Mouse (Mus musculus) neutrophil, adult 59 days (primary cell): Measurements from ENCODE around the gene Slc9b1. TPM values are rescaled to one million over a fixed set of nuclear protein-coding genes. Genes with fewer than 3 reads are reported as not detected.

Source experiments
- total RNA-seq, 2 experiments: library from RNA; stranded (reverse); gene quantifications; 1 replicate in 1 of 2; 2 replicates in 1 of 2; pipeline ENCODE4 v1.2.4; 2023

Slc9b1 gene
- total RNA-seq = not detected

GRCm38 (mm10) chr3:135347739-135348264 is at the start of gene Slc9b1:
Gene Slc9b1, plus strand, starts transcription at chr3:135348029.

GRCm38 (mm10) chr3:135307411-135308259 is 40.2 kb upstream of the Slc9b1 start, which contains the start of gene Slc9b2:
Gene Slc9b2, plus strand, starts transcription at chr3:135307700.

GRCm38 (mm10) chr3:135423608-135424212 is 75.9 kb downstream of the Slc9b1 start, which contains the start of gene Cisd2:
Gene Cisd2, minus strand, starts transcription at chr3:135423925.

GRCm38 (mm10) chr3:135437758-135438495 is 90.1 kb downstream of the Slc9b1 start, which contains the start of gene Ube2d3:
Gene Ube2d3, plus strand, starts transcription at chr3:135438149.

Other genes with a start within 250 kb of the Slc9b1 start
- gene Cenpe, start 135.5 kb upstream of the Slc9b1 start, total RNA-seq = 10 to 100 TPM; 24.6 to 26.1 TPM
- gene Bdh2, start 66.8 kb upstream of the Slc9b1 start, total RNA-seq = under 1 TPM in 1 of 2 experiments, not detected in 1; 0.64 TPM
- gene Slc9b2, start 40.3 kb upstream of the Slc9b1 start, total RNA-seq = not detected
- 10 to 100 TPM; 21.1 to 22.8 TPM for gene Cisd2, start 75.9 kb downstream of the Slc9b1 start, total RNA-seq
- gene Ube2d3, start 90.1 kb downstream of the Slc9b1 start, total RNA-seq = 100 to 1,000 TPM; 437 to 481 TPM
- gene Manba, start 137.6 kb downstream of the Slc9b1 start, total RNA-seq = 10 to 100 TPM; 24.3 to 25.2 TPM